Comparison of ENCODE assay signal across 25 mouse cellular contexts in genomic region chr14:17989182-17989581, GRCm38 (mm10).
A peak's percentile ranks its signal among the peaks of the same experiment; 100 is the strongest.
DNase-seq lines count a peak whose midpoint lies in the region; ATAC-seq and TF ChIP-seq lines count a peak whose summit lies in the region.
"Had no signal": no experiment of that assay in that cellular context is flagged by ENCODE, and none has a peak within 500 bp of the region (broad histone marks: within the 10 kb centered on the region; RNA-seq: fewer than 3 reads in every experiment).

No protein-coding gene starts in this region.

- 32% methylated on average over 4 of the region's 4 CpGs for WGBS in lung, postnatal 0 days

- H3K27me3 ChIP-seq in lung, postnatal 0 days (replicated peaks; ENCODE audit: insufficient read depth, low read length), result no peaks in the 10 kb centered on the region
- H3K27me3 ChIP-seq: embryonic facial prominence, embryonic 12.5 days; forebrain, embryonic 12.5 days; heart, embryonic 13.5 days; hindbrain, embryonic 12.5 days had no signal

- no peak overlapping the region for H3K4me3 ChIP-seq in lung, postnatal 0 days (ENCODE audit: low read depth, low read length)
- H3K4me3 ChIP-seq in layer of hippocampus, adult 2 months, result no peak overlapping the region
- H3K4me3 ChIP-seq: embryonic facial prominence, embryonic 12.5 days; forebrain, embryonic 12.5 days; gastrocnemius, adult 2 months; heart, embryonic 13.5 days; hindbrain, embryonic 12.5 days had no signal

- H3K4me1 ChIP-seq in lung, postnatal 0 days (ENCODE audit: insufficient read depth, low read depth, low read length), result no peaks in the 10 kb centered on the region
- H3K4me1 ChIP-seq: embryonic facial prominence, embryonic 12.5 days; forebrain, embryonic 12.5 days; heart, embryonic 13.5 days; hindbrain, embryonic 12.5 days had no signal

- no peak overlapping the region for H3K9ac ChIP-seq in lung, postnatal 0 days (replicated peaks; ENCODE audit: low read depth)
- H3K9ac ChIP-seq: embryonic facial prominence, embryonic 12.5 days; forebrain, embryonic 12.5 days; heart, embryonic 13.5 days; hindbrain, embryonic 12.5 days had no signal

- TF ChIP-seq EP300 in lung, postnatal 0 days (IDR thresholded peaks at IDR 0.05), result no peak

- no peak overlapping the region for H3K4me2 ChIP-seq in lung, postnatal 0 days (replicated peaks; ENCODE audit: low read depth, low read length)
- H3K4me2 ChIP-seq: embryonic facial prominence, embryonic 12.5 days; forebrain, embryonic 12.5 days; heart, embryonic 13.5 days; hindbrain, embryonic 12.5 days had no signal

- TF ChIP-seq CTCF in lung, postnatal 0 days (IDR thresholded peaks at IDR 0.05), result no peak
- no peak for TF ChIP-seq CTCF in layer of hippocampus, adult 2 months (conservative IDR thresholded peaks at IDR 0.05)

- H3K9me3 ChIP-seq in lung, postnatal 0 days (ENCODE audit: low read length), result no peaks in the 10 kb centered on the region
- H3K9me3 ChIP-seq: embryonic facial prominence, embryonic 12.5 days; forebrain, embryonic 12.5 days; G1E; heart, embryonic 13.5 days; hindbrain, embryonic 12.5 days had no signal

- peak; percentile 77 for ATAC-seq in frontal cortex, adult (ENCODE audit: low TSS enrichment)
- ATAC-seq in lung, postnatal 0 days, result no peak; the same call in 1 of the 2 replicates
- ATAC-seq: CD4-positive, CD25-positive, alpha-beta regulatory T cell, adult 4 months; forebrain, embryonic 16.5 days; hindbrain, embryonic 16.5 days; inflammation-experienced regulatory T-cells, adult 6 months had no signal

- no peaks in the 10 kb centered on the region for H3K36me3 ChIP-seq in lung, postnatal 0 days (ENCODE audit: insufficient read depth, low read length)
- H3K36me3 ChIP-seq: embryonic facial prominence, embryonic 12.5 days; forebrain, embryonic 12.5 days; heart, embryonic 13.5 days; hindbrain, embryonic 12.5 days had no signal

- no peak overlapping the region for H3K27ac ChIP-seq in lung, postnatal 0 days (ENCODE audit: low read length)
- H3K27ac ChIP-seq in layer of hippocampus, adult 2 months, result no peak overlapping the region
- H3K27ac ChIP-seq: embryonic facial prominence, embryonic 12.5 days; forebrain, embryonic 12.5 days; gastrocnemius, adult 2 months; heart, embryonic 13.5 days; hindbrain, embryonic 12.5 days had no signal

- DNase-seq in frontal cortex, postnatal 14 days (ENCODE audit: low spot score in 2 of 2), result no peak
- peak; percentile 47 for DNase-seq in brain, adult 2 months (ENCODE audit: low read depth, low spot score)
- DNase-seq in lung, postnatal 0 days (ENCODE audit: low spot score), result peak; percentile 37
- peak; percentile 41 for DNase-seq in lung, postnatal 36 days
- DNase-seq in ovary, postnatal 10 days (ENCODE audit: low spot score), result no peak
- DNase-seq in layer of hippocampus, adult 2 months (ENCODE audit: low spot score in 2 of 2), result no peak
- DNase-seq: adrenal gland, adult 8-10 months; B cell, adult 2 months; cerebellum, adult 11 months; cerebellum, adult 9-10 months; cerebellum, postnatal 25 days; embryo, embryonic 11 days; gastrocnemius, adult 2 months; gastrocnemius, postnatal 25 days; heart, postnatal 4 days had no signal

Comparison
In these comparisons a context has a peak if more than half of its experiments do, and no peak if none do; other contexts are left out.
1. DNase-seq: peak in brain, adult 2 months (single experiment), lung, postnatal 0 days (single experiment) and lung, postnatal 36 days (single experiment); none in frontal cortex, postnatal 14 days (0 of 2), ovary, postnatal 10 days (single experiment) and layer of hippocampus, adult 2 months (0 of 2).